Mouse (Mus musculus): ENCODE results near the gene Depdc1b.

DNA sequence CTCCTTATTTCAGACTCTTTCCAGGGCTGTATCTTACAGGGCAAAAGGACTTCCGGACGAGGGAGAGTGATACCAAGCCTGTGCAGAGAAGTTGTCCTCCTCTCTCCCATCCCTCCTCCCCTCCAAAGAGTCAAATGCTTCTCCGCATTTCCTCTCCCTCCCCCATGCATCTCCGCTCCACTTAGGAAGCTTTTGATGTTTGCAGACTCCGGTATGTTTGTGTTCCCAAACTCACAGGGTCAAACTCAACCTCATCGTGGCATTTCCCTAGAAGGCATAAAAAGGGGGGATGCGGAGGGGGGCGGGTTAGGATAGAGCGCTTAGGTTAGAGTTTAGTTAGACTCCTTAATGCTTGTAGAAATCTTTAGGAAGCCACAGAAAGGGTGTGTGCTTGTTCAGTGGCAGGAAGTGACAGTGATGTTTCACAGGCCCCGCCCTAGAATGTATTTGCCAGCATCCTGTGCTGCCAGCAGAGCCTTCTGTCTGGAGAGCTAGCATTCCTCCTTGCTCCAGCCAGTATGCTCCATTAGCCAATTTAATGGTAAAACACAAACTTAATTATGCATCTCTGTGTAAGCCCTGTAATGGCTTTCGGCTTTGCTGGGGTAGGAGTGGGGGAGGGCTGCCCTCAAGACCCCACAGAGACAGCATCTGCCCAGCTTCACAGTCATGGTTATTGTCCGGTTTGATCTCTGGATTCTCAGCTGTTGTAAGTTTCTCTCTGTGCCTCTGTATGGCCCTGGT is 18.6 kb upstream of the Depdc1b start:
- TF ChIP-seq MYOD1 (IDR thresholded peaks at IDR 0.05; ENCODE audit: control insufficient read depth, insufficient read length, low read depth) (no peak), CTCF (IDR thresholded peaks at IDR 0.05; ENCODE audit: control insufficient read depth, insufficient read depth, insufficient read length) (no peak)
